Mouse (Mus musculus) ES-E14 (cell line): ENCODE data around the gene St7. TPM values are rescaled to one million over a fixed set of nuclear protein-coding genes. Genes with fewer than 3 reads are reported as not detected.

ENCODE experiments used
- DNase-seq: peaks from one replicate; pipeline ENCODE4 v3.0.0-alpha.2; 2013; ENCODE audit warnings: low read depth, low spot score
- H3K27ac ChIP-seq: 2 replicates; pipeline ENCODE4 v1.5.1; 2012; ENCODE audit warnings: low read depth, mild to moderate bottlenecking, low read length, moderate library complexity, mixed read lengths; ENCODE audit not compliant: poor library complexity, insufficient read depth, severe bottlenecking
- H3K36me3 ChIP-seq: 2 replicates; pipeline ENCODE4 v1.6.1; 2012; ENCODE audit warnings: mild to moderate bottlenecking, low read length, moderate library complexity, mixed read lengths; ENCODE audit not compliant: control insufficient read depth, poor library complexity, insufficient read depth, severe bottlenecking
- H3K4me1 ChIP-seq, 2 experiments: fragments of 150-350 bp in 1 of 2; sonication (generic) in 1 of 2; 2 replicates each; pipeline ENCODE4 v1.6.1; 2012; ENCODE audit warnings: low read length in 2 of 2, mild to moderate bottlenecking in 1 of 2, mixed read lengths in 1 of 2; ENCODE audit not compliant: control insufficient read depth in 2 of 2, insufficient read depth in 2 of 2, poor library complexity in 1 of 2
- H3K4me3 ChIP-seq, 2 experiments: fragments of 150-350 bp in 1 of 2; sonication (generic) in 1 of 2; 2 replicates each; pipeline ENCODE4 v1.5.1; 2012; ENCODE audit warnings: low read length in 2 of 2, low read depth in 1 of 2, mild to moderate bottlenecking in 1 of 2, mixed read lengths in 1 of 2; ENCODE audit not compliant: insufficient read depth in 1 of 2, poor library complexity in 1 of 2, severe bottlenecking in 1 of 2
- H3K9ac ChIP-seq: 2 replicates; pipeline ENCODE4 v1.6.1; 2012; ENCODE audit warnings: low read depth, mild to moderate bottlenecking, low read length, mixed read lengths; ENCODE audit not compliant: poor library complexity, insufficient read depth, severe bottlenecking
- H3K9me3 ChIP-seq: fragments of 150-350 bp; sonication (generic); 2 replicates; pipeline ENCODE4 v1.6.1; 2012; ENCODE audit warnings: low read depth, mild to moderate bottlenecking, low read length; ENCODE audit not compliant: control insufficient read depth, insufficient read depth
- CHD2 ChIP-seq: IDR thresholded peaks from 2 replicates; pipeline ENCODE4 v1.6.1; 2014; ENCODE audit warnings: mild to moderate bottlenecking, low read depth, low read length, inconsistent platforms
- HCFC1 ChIP-seq: IDR thresholded peaks from 2 replicates; pipeline ENCODE4 v1.6.1; 2012; ENCODE audit warnings: low read length, inconsistent platforms, borderline replicate concordance; ENCODE audit not compliant: insufficient read depth
- MAFK ChIP-seq: IDR thresholded peaks from 2 replicates; pipeline ENCODE4 v1.6.1; 2014; ENCODE audit warnings: mild to moderate bottlenecking, low read depth, low read length, inconsistent platforms; ENCODE audit not compliant: insufficient read depth
- ZC3H11A ChIP-seq: IDR thresholded peaks from 2 replicates; pipeline ENCODE4 v1.6.1; 2012; ENCODE audit warnings: low read depth, mild to moderate bottlenecking, inconsistent platforms, low read length, borderline replicate concordance
- ZNF384 ChIP-seq: IDR thresholded peaks from 2 replicates; pipeline ENCODE4 v1.6.1; 2012; ENCODE audit warnings: low read depth, low read length, inconsistent platforms
- in situ Hi-C, 2 experiments: fragments of 600-800 bp; cut with MboI; formaldehyde crosslinking; loops; one replicate each; pipeline ENCODE4 v1.15.1; 2025; ENCODE audit warnings: low sequenced_read_pairs in 2 of 2, inconsistent platforms in 1 of 2; ENCODE audit not compliant: unreplicated experiment in 2 of 2
- total RNA-seq: library from RNA; depleted of rRNA; stranded (reverse); fragments of 300-350 nt; gene quantifications from 2 replicates; pipeline ENCODE4 v1.2.3, GENCODE M21; 2012

St7 gene
- total RNA-seq, 1 experiment, result 4.2 TPM

DNA sequence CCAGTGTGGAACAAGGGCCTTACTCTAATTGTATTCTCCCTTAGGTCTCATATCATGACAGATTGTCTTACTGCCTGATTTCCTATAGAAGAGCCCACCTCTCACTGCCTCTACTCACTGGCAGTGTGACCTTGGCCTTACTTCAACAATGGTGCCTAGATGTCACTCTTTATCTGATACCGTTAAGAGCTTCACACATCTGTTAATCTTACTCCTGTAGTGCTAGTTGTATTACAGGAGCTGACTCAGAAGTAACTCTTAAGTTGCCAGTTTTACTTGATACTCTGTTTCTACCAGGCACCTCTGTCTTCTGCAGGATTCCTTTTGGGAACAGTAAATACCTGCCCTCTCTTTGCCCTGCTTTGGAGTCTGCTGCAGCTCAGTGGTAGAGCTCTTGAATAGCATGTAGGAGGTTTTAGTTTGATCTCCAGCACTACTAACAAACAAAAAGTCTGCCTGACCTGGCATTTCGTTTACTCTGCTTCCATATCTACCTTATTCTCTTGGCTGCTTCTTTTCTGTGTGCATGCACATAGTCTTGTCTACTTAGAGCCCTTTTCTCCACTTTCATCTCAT is 121.4 kb downstream of the St7 start:
- H3K9ac ChIP-seq, result no peak overlapping the region
- TF ChIP-seq CHD2 (no peak), ZNF384 (no peak), ZC3H11A (no peak), MAFK (no peak), HCFC1 (no peak)
- in situ Hi-C loops, result no loop called here

DNA sequence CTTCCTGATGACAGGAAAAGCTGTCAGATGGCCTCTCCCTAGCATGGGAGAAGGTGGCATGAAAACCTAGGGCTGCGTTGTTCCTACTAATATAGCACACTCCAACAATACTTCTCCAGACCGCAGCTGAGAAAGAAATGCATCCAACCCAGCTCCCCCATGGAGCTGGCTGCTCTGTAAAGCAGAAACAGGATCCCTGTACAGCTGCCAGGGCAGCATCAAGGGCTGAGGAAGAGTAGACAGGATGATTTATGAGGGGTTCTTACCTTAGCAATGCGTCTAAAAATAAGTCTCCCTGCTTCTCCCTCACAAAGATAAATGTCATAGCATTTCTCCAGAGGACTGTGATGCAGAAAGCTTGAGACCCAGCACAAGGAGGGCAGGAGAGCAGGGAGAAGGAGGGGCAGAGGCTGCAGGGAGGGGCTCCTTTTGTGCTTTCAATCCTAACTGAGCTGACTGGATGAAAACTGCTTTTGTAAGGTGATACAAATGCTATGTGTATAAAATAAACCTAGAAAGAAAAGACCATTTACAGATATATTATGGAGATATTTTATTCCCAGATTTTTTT is 124.2 kb downstream of the St7 start:
- TF ChIP-seq HCFC1 (no peak), ZC3H11A (no peak), MAFK (no peak), ZNF384 (no peak), CHD2 (no peak)
- no peak overlapping the region for H3K27ac ChIP-seq

More for the DNA sequence above, 121.4 kb downstream of the St7 start:
- H3K4me3 ChIP-seq, result no peak overlapping the region
- DNase-seq, result no peak
- H3K4me1 ChIP-seq, result no peaks in the 10 kb centered on the region
- no peaks in the 10 kb centered on the region for H3K9me3 ChIP-seq
- H3K36me3 ChIP-seq, result no peaks in the 10 kb centered on the region
- H3K27ac ChIP-seq, result no peak overlapping the region

DNA sequence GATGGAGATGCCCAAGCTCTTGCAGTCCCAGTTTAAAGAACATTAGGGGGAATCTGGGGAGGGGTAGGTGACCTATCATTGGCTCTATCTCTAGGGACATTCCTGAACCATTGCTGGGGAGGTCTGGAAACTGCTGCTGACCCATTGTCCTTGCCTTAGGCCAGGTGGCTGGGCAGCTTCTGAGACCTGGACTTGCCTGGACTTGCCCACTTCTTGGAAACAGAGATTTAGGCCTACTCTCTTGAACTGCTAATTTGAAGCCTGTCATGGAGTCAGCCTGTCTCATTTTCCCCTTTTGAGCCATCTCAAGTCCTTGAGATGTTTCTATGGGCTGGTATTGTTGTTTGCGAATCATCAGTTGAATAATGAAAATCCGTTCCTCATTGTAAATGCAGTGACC is 130.9 kb downstream of the St7 start:
- in situ Hi-C loops, result no loop called here
- Histone ChIP-seq H3K36me3 (no peaks in the 10 kb centered on the region), H3K27ac (no peak overlapping the region), H3K4me3 (no peak overlapping the region), H3K4me1 (no peaks in the 10 kb centered on the region), H3K9me3 (no peaks in the 10 kb centered on the region), H3K9ac (no peak overlapping the region)
- DNase-seq, result no peak
- TF ChIP-seq MAFK (no peak), HCFC1 (no peak), ZC3H11A (no peak), ZNF384 (no peak), CHD2 (no peak)

More for the DNA sequence above, 124.2 kb downstream of the St7 start:
- Histone ChIP-seq H3K9ac (no peak overlapping the region), H3K9me3 (no peaks in the 10 kb centered on the region), H3K4me1 (no peaks in the 10 kb centered on the region), H3K36me3 (no peaks in the 10 kb centered on the region), H3K4me3 (no peak overlapping the region)
- DNase-seq, result no peak
- in situ Hi-C loops, result no loop called here

DNA sequence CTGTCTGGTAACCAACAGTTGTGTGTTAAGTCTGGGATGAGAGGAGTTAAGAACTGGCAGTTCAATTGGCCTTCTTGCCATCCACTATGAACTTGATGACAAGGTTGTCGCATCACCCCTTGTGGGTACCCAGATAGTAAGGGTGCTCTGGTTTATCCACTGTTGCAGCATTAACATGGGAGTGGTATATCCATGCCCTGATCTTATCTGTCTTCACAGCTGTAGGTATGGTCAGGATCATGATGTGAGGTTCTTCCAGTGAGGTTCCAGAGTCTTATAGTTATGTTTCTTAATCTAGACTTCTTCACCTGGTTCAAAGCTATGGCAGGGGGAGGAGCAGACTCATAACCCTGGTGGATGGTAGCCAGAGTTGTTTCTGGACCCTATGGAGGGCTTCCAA is 132.0 kb downstream of the St7 start:
- Histone ChIP-seq H3K9ac (no peak overlapping the region), H3K9me3 (no peaks in the 10 kb centered on the region), H3K27ac (no peak overlapping the region), H3K4me3 (no peak overlapping the region), H3K36me3 (no peaks in the 10 kb centered on the region), H3K4me1 (no peaks in the 10 kb centered on the region)
- DNase-seq, result no peak
- TF ChIP-seq HCFC1 (no peak), ZC3H11A (no peak), ZNF384 (no peak), MAFK (no peak), CHD2 (no peak)
- in situ Hi-C loops, result no loop called here

DNA sequence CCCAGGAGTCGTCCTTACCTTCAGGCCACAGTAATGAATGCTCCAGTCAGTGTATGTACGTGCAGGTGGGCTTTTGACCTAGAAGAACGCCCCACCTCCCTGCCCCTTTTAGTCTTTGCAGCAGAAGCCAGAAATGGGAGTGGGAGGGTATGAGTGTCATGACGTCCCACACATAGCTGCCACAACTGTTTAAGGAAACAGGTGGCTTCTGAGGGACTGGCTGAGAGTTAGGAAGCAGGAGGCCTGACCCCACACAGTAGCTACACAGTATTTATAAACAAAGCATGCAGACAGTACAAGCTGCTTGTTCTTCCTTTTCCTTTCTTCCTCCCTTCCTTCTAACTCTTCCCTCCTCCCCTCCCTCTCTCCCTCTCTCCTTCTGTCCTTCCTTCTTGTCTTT is 135.6 kb downstream of the St7 start:
- in situ Hi-C loops, result no loop called here
- no peak for TF ChIP-seq ZNF384
- no peak overlapping the region for H3K4me3 ChIP-seq

More for the DNA sequence above, 135.6 kb downstream of the St7 start:
- Histone ChIP-seq H3K9ac (no peak overlapping the region), H3K36me3 (no peaks in the 10 kb centered on the region), H3K9me3 (no peaks in the 10 kb centered on the region), H3K27ac (no peak overlapping the region), H3K4me1 (no peaks in the 10 kb centered on the region)
- no peak for DNase-seq
